Mouse (Mus musculus) megakaryocyte, embryonic 14.5 days (primary cell): Measurements from ENCODE around the gene Cbx6.

ENCODE experiments used
- FLI1 ChIP-seq: IDR thresholded peaks from 2 replicates; pipeline ENCODE4 v1.6.1; 2012; ENCODE audit warnings: low read length, inconsistent platforms, mixed read lengths
- GATA1 ChIP-seq: IDR thresholded peaks from 3 replicates; pipeline ENCODE4 v1.6.1; 2012; ENCODE audit warnings: mixed read lengths, low read length, inconsistent platforms, borderline replicate concordance

- TF ChIP-seq GATA1: no peak
- no peak for TF ChIP-seq FLI1
These were observed 16.2 kb downstream of the Cbx6 start for GRCm38 (mm10) chr15:79818325-79818724.
